Mouse (Mus musculus) erythroblast, embryonic 14.5 days (primary cell): ENCODE measurements around the gene Tspo2.

Source experiments
- GATA1 ChIP-seq: IDR thresholded peaks from 2 replicates; pipeline ENCODE4 v1.6.1; 2012; ENCODE audit warnings: low read length, inconsistent platforms, mixed read lengths
- TAL1 ChIP-seq: IDR thresholded peaks from 3 replicates; pipeline ENCODE4 v1.6.1; 2012; ENCODE audit warnings: low read length, inconsistent platforms, mixed read lengths

- no peak for TF ChIP-seq GATA1
- no peak for TF ChIP-seq TAL1
Observed at GRCm38 (mm10) chr17:48432158-48432980, 19.0 kb downstream of the Tspo2 start, which contains the start of gene Apobec2.
